Mouse (Mus musculus): ENCODE measurements around the gene Npr3. TPM values are rescaled to one million over a fixed set of nuclear protein-coding genes. Genes with fewer than 3 reads are reported as not detected.
A peak's percentile ranks its signal among the peaks of the same experiment; 100 is the strongest.
"Not testable (repeated sequence)": the region's sequence is repeated elsewhere in the genome, so short reads cannot be mapped to it uniquely, and the experiment has no call there.

The Npr3 gene
- total and polyA plus RNA-seq, 2 experiments from 2014 or later = 0.63 to 2.9 TPM

- 98% methylated on average over 3 of the region's 3 CpGs for WGBS
- no peaks in the 10 kb centered on the region for H3K36me3 ChIP-seq (ENCODE audit: insufficient read depth, low read length)
- H3K4me3 ChIP-seq (ENCODE audit: low read depth, low read length) = no peak overlapping the region
- no peak overlapping the region for H3K27ac ChIP-seq (ENCODE audit: low read depth, low read length)
- no peaks in the 10 kb centered on the region for H3K4me1 ChIP-seq (ENCODE audit: insufficient read depth, low read length)
- H3K9me3 ChIP-seq (ENCODE audit: low read length) = no peaks in the 10 kb centered on the region
- H3K4me2 ChIP-seq (ENCODE audit: low read depth, low read length, poor library complexity, severe bottlenecking) = no peak overlapping the region
- DNase-seq (ENCODE audit: low spot score) = no peak
- no peak for ATAC-seq (ENCODE audit: low FRiP score)
- TF ChIP-seq CTCF (IDR thresholded peaks at IDR 0.05) = no peak
- no peaks in the 10 kb centered on the region for H3K27me3 ChIP-seq (ENCODE audit: insufficient read depth, low read length)
- H3K9ac ChIP-seq (replicated peaks; ENCODE audit: low read length, poor library complexity, severe bottlenecking) = no peak overlapping the region
These were observed 47.3 kb downstream of the Npr3 start for GRCm38 (mm10) chr15:11859829-11860228.

- no peak overlapping the region for H3K9ac ChIP-seq (replicated peaks; ENCODE audit: low read length, poor library complexity, severe bottlenecking)
- TF ChIP-seq CTCF (IDR thresholded peaks at IDR 0.05) = no peak
- H3K36me3 ChIP-seq (ENCODE audit: insufficient read depth, low read length) = no peaks in the 10 kb centered on the region
- 92% methylated on average over 6 of the region's 6 CpGs for WGBS
- no peaks in the 10 kb centered on the region for H3K9me3 ChIP-seq (ENCODE audit: low read length)
- no peak overlapping the region for H3K4me3 ChIP-seq (ENCODE audit: low read depth, low read length)
- ATAC-seq (ENCODE audit: low FRiP score) (no peak), DNase-seq (ENCODE audit: low spot score) (no peak)
- no peak overlapping the region for H3K27ac ChIP-seq (ENCODE audit: low read depth, low read length)
- no peak overlapping the region for H3K4me2 ChIP-seq (ENCODE audit: low read depth, low read length, poor library complexity, severe bottlenecking)
- no peaks in the 10 kb centered on the region for H3K4me1 ChIP-seq (ENCODE audit: insufficient read depth, low read length)
- H3K27me3 ChIP-seq (ENCODE audit: insufficient read depth, low read length) = no peaks in the 10 kb centered on the region
These were observed 48.7 kb downstream of the Npr3 start for GRCm38 (mm10) chr15:11858411-11858810.

- Histone ChIP-seq H3K9me3 (ENCODE audit: low read length) (no peaks in the 10 kb centered on the region), H3K36me3 (ENCODE audit: insufficient read depth, low read length) (no peaks in the 10 kb centered on the region), H3K4me1 (ENCODE audit: insufficient read depth, low read length) (no peaks in the 10 kb centered on the region), H3K27ac (ENCODE audit: low read depth, low read length) (no peak overlapping the region), H3K4me3 (ENCODE audit: low read depth, low read length) (no peak overlapping the region), H3K4me2 (ENCODE audit: low read depth, low read length, poor library complexity, severe bottlenecking) (no peak overlapping the region), H3K9ac (replicated peaks; ENCODE audit: low read length, poor library complexity, severe bottlenecking) (no peak overlapping the region), H3K27me3 (ENCODE audit: insufficient read depth, low read length) (no peaks in the 10 kb centered on the region)
- no peak for ATAC-seq (ENCODE audit: low FRiP score)
- TF ChIP-seq CTCF (IDR thresholded peaks at IDR 0.05) = no peak
- peak; percentile 12 for DNase-seq (ENCODE audit: low spot score)
- 49% methylated on average over 16 of the region's 16 CpGs for WGBS
These were observed 61.7 kb downstream of the Npr3 start for GRCm38 (mm10) chr15:11845204-11846062.

- ATAC-seq (ENCODE audit: low FRiP score) = no peak
- WGBS = 86% methylated on average over 6 of the region's 6 CpGs
- H3K9ac ChIP-seq (replicated peaks; ENCODE audit: low read length, poor library complexity, severe bottlenecking) = no peak overlapping the region
These were observed 63.0 kb downstream of the Npr3 start for GRCm38 (mm10) chr15:11844115-11844514.

GRCm38 (mm10) chr15:11841828-11842227, 65.3 kb downstream of the Npr3 start:
- Histone ChIP-seq H3K9me3 (ENCODE audit: low read length) (no peaks in the 10 kb centered on the region), H3K27ac (ENCODE audit: low read depth, low read length) (no peak overlapping the region), H3K4me2 (ENCODE audit: low read depth, low read length, poor library complexity, severe bottlenecking) (no peak overlapping the region), H3K4me3 (ENCODE audit: low read depth, low read length) (no peak overlapping the region), H3K4me1 (ENCODE audit: insufficient read depth, low read length) (no peaks in the 10 kb centered on the region; the same call in 1 of the 2 replicates), H3K36me3 (ENCODE audit: insufficient read depth, low read length) (no peaks in the 10 kb centered on the region), H3K27me3 (ENCODE audit: insufficient read depth, low read length) (no peaks in the 10 kb centered on the region), H3K9ac (replicated peaks; ENCODE audit: low read length, poor library complexity, severe bottlenecking) (no peak overlapping the region)
- TF ChIP-seq CTCF (IDR thresholded peaks at IDR 0.05) = no peak
- no peak for DNase-seq (ENCODE audit: low spot score)
- no peak for ATAC-seq (ENCODE audit: low FRiP score)
- 82% methylated on average over 4 of the region's 4 CpGs for WGBS

More at GRCm38 (mm10) chr15:11844115-11844514, 63.0 kb downstream of the Npr3 start:
- H3K27ac ChIP-seq (ENCODE audit: low read depth, low read length) = no peak overlapping the region
- H3K4me1 ChIP-seq (ENCODE audit: insufficient read depth, low read length) = no peaks in the 10 kb centered on the region; the same call in 1 of the 2 replicates
- H3K4me3 ChIP-seq (ENCODE audit: low read depth, low read length) = no peak overlapping the region
- H3K9me3 ChIP-seq (ENCODE audit: low read length) = no peaks in the 10 kb centered on the region
- no peak for TF ChIP-seq CTCF (IDR thresholded peaks at IDR 0.05)
- no peak overlapping the region for H3K4me2 ChIP-seq (ENCODE audit: low read depth, low read length, poor library complexity, severe bottlenecking)
- no peak for DNase-seq (ENCODE audit: low spot score)
- no peaks in the 10 kb centered on the region for H3K27me3 ChIP-seq (ENCODE audit: insufficient read depth, low read length)
- no peaks in the 10 kb centered on the region for H3K36me3 ChIP-seq (ENCODE audit: insufficient read depth, low read length)

- no peaks in the 10 kb centered on the region for H3K27me3 ChIP-seq (ENCODE audit: insufficient read depth, low read length)
- DNase-seq (ENCODE audit: low spot score) (no peak), ATAC-seq (ENCODE audit: low FRiP score) (no peak)
- no peak overlapping the region for H3K4me2 ChIP-seq (ENCODE audit: low read depth, low read length, poor library complexity, severe bottlenecking)
- H3K4me3 ChIP-seq (ENCODE audit: low read depth, low read length) = no peak overlapping the region
- H3K9me3 ChIP-seq (ENCODE audit: low read length) = no peaks in the 10 kb centered on the region
- TF ChIP-seq CTCF (IDR thresholded peaks at IDR 0.05) = no peak
- H3K27ac ChIP-seq (ENCODE audit: low read depth, low read length) = no peak overlapping the region
- no peak overlapping the region for H3K9ac ChIP-seq (replicated peaks; ENCODE audit: low read length, poor library complexity, severe bottlenecking)
- H3K36me3 ChIP-seq (ENCODE audit: insufficient read depth, low read length) = no peaks in the 10 kb centered on the region
- no peaks in the 10 kb centered on the region; the same call in 1 of the 2 replicates for H3K4me1 ChIP-seq (ENCODE audit: insufficient read depth, low read length)
- 80% methylated on average over 1 of the region's 1 CpGs for WGBS
These were observed 71.2 kb downstream of the Npr3 start for GRCm38 (mm10) chr15:11835913-11836312.

GRCm38 (mm10) chr15:11822347-11822746, 84.7 kb downstream of the Npr3 start:
- H3K4me3 ChIP-seq (ENCODE audit: low read depth, low read length); H3K27ac ChIP-seq (ENCODE audit: low read depth, low read length); H3K9ac ChIP-seq (replicated peaks; ENCODE audit: low read length, poor library complexity, severe bottlenecking); ATAC-seq (ENCODE audit: low FRiP score); H3K36me3 ChIP-seq (ENCODE audit: insufficient read depth, low read length); H3K4me1 ChIP-seq (ENCODE audit: insufficient read depth, low read length); DNase-seq (ENCODE audit: low spot score); H3K9me3 ChIP-seq (ENCODE audit: low read length); H3K4me2 ChIP-seq (ENCODE audit: low read depth, low read length, poor library complexity, severe bottlenecking); H3K27me3 ChIP-seq (ENCODE audit: insufficient read depth, low read length): not testable (repeated sequence)
- WGBS = 81% methylated on average over 6 of the region's 6 CpGs
